Mouse (Mus musculus) CD8-positive naive resting alpha-beta T cell, adult 2 months (primary cell): ENCODE measurements around the gene P2rx3.

Experiments
- DNase-seq, 2 experiments: peaks; one replicate each; pipeline ENCODE4 v3.0.0; 2022; ENCODE audit warnings: low read depth in 2 of 2, low spot score in 2 of 2

The P2rx3 gene

GRCm38 (mm10) chr2:85043623-85044022 is 6.4 kb upstream of the P2rx3 start:
- DNase-seq, result no peak

GRCm38 (mm10) chr2:85038336-85038735 is 1.1 kb upstream of the P2rx3 start:
- no peak for DNase-seq

GRCm38 (mm10) chr2:85036507-85037046 is 685 bp downstream of the P2rx3 start:
- no peak for DNase-seq

- no peak for DNase-seq
Observed at GRCm38 (mm10) chr2:85034169-85034568, 3.1 kb downstream of the P2rx3 start.

- DNase-seq, result no peak
Observed at GRCm38 (mm10) chr2:85033121-85033520, 4.1 kb downstream of the P2rx3 start.

- no peak for DNase-seq
Observed at GRCm38 (mm10) chr2:85030989-85031388, 6.3 kb downstream of the P2rx3 start.

GRCm38 (mm10) chr2:85029897-85030296 is 7.4 kb downstream of the P2rx3 start:
- no peak for DNase-seq

GRCm38 (mm10) chr2:85027281-85027680 is 10.0 kb downstream of the P2rx3 start:
- no peak for DNase-seq

- no peak for DNase-seq
Observed at GRCm38 (mm10) chr2:85026178-85026577, 11.1 kb downstream of the P2rx3 start.

GRCm38 (mm10) chr2:85022043-85022442 is 15.2 kb downstream of the P2rx3 start:
- no peak for DNase-seq

- no peak for DNase-seq
Observed at GRCm38 (mm10) chr2:85014588-85014982, 22.7 kb downstream of the P2rx3 start.

GRCm38 (mm10) chr2:85013826-85014587 is 23.3 kb downstream of the P2rx3 start:
- peak in 1 of 2 experiments; percentile 21 for DNase-seq

GRCm38 (mm10) chr2:85012679-85013078 is 24.6 kb downstream of the P2rx3 start:
- no peak for DNase-seq

- no peak for DNase-seq
Observed at GRCm38 (mm10) chr2:85011906-85012604, 25.2 kb downstream of the P2rx3 start.

- DNase-seq, result no peak
Observed at GRCm38 (mm10) chr2:85009212-85009611, 28.1 kb downstream of the P2rx3 start.

- peak in 1 of 2 experiments; percentile 17 for DNase-seq
Observed at GRCm38 (mm10) chr2:85007729-85008128, 29.5 kb downstream of the P2rx3 start.

- no peak for DNase-seq
Observed at GRCm38 (mm10) chr2:85006600-85006999, 30.7 kb downstream of the P2rx3 start.

GRCm38 (mm10) chr2:85004341-85004740 is 32.9 kb downstream of the P2rx3 start:
- no peak for DNase-seq

GRCm38 (mm10) chr2:85002575-85002974 is 34.7 kb downstream of the P2rx3 start:
- DNase-seq, result no peak

- no peak for DNase-seq
Observed at GRCm38 (mm10) chr2:85001497-85001896, 35.8 kb downstream of the P2rx3 start.

- no peak for DNase-seq
Observed at GRCm38 (mm10) chr2:84999486-85000181, 37.6 kb downstream of the P2rx3 start.

GRCm38 (mm10) chr2:84996376-84996775 is 40.9 kb downstream of the P2rx3 start:
- DNase-seq, result no peak
